Mouse (Mus musculus): ENCODE data around the gene Uhrf1bp1. TPM values are rescaled to one million over a fixed set of nuclear protein-coding genes. Genes with fewer than 3 reads are reported as not detected.

The Uhrf1bp1 gene
- polyA plus RNA-seq (2015; fragmentation: Illumina TruSeq; extraction: RNeasy Lipid Tissue Mini Kit (QIAGEN cat#74804); ENCODE audit: insufficient read depth, low read depth, low replicate concordance): 2.0 TPM

DNA sequence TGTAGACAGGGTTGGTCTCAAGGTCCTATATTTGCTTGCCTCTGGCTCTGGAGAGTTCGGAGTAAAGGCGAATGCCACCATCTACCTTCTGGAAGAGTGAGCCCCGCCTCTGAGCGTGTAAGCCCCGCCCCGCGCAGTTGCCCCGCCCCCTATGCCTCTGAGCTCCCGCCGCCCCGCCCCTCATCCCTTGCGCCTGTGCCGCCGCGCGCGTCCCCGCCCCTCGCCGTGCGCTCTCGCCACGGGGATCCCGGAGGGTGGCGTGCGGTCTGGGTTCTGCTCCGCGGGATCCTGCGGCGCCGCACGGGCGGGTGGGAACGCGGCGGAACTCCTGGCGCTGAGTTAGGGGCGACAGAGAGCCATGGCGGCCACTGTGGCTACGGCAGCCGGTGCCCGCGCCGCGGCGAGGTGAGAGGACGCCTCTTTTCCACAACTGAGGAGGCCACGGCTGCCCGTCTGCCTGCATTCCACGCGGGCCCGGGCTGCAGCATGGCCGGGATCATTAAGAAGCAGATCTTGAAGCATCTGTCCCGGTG, at the start of gene Uhrf1bp1:
Uhrf1bp1 (plus strand) TSS at position 177 of the 533 bp plus-strand sequence.

DNA sequence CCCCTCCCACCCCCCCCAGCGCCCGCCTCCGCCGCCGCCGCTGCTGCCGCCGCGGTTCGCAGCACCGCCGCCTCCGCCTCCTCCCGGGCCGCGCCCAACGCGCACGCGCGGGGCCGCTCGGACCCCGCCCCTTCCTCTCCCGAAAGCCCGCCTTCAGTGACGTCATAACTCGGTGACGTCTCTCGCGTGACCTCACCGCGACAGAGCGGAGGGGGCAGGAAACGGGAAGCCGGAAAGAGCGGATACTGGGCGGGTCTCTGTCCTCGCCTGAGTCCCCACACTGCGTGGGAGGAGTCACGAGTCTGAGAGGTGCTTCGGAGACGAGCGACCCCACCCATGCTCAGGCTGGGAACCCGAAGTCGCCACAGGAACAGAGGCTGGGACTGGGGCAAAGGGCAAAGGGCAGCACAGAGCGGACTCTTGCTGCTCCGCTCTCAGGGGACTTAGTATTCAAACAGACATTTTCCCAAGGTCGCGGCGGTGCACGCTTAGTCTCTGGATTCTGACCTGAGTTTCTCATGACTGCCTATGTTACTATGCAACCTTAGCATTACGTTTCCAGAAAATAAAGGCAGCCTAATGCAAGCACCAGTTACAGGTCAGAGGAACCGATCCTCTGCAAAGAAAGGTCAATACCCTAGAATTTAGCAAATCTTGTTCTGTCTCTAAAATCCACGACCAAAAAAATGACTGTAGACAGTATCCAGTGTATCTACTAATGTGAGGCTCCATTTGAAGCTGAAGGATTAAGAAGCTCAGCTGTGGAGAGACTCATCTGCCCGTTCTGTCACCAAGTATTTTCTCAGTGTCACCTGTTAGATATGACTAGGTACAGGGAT, 35.5 kb upstream of the Uhrf1bp1 start, which contains the start of gene D17Wsu92e:
D17Wsu92e (minus strand) TSS at position 81 of the 839 bp plus-strand sequence.

DNA sequence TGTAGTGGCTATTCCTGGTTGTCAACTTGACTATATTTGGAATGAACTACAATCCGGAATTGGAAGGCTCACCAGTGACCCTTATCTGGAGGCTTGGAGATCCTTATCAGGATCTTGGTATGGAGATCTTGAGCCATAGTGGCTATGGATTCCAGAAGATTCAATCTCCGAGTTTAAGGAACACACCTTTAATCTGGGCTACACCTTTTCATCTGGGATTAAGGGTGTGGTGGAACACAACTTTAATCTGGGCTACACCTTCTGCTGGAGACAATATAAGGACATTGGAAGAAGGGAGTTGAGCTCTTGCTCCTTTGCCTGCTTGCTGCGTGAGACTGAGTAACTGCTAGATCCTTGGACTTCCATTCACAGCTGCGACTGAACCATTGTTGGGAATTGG, 18.4 kb upstream of the Uhrf1bp1 start, which contains the start of gene Snrpc:
Snrpc (plus strand) TSS at position 301 of the 400 bp plus-strand sequence.

DNA sequence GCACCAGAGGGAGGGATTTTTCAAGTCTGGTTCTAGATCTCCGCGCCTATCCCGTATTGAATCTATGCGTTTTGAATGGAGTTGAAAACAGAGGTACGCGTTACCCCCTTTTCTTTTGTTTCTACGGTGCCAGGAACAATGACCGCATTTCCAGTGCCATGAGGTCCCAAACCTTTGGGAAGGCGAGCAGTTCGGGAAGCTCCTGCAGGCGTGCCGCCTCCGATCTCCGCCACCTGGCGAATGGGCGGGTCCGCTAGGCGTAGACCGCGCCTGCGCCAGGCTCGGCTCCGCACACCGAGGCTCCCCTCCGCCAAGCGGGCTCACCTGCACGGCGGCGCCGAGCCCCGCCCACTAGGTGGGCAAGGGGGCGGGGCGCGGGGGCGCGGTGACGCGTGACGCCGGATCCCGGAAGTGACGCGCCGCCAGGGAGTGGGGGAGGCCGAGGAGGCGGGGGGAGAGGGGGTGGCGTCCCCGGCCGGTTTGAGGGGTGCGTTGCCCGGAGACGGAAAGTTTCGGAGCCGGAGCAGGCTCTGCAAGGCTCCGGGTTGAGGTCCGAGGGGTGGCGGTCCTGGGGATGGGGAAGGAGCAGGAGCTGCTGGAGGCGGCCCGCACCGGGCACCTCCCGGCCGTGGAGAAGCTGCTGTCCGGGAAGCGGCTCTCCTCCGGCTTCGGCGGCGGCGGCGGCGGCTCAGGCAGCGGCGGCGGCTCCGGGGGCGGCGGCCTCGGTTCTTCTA, 52.8 kb downstream of the Uhrf1bp1 start, which contains the start of gene Anks1:
Anks1 (plus strand) TSS at position 419 of the 734 bp plus-strand sequence.

DNA sequence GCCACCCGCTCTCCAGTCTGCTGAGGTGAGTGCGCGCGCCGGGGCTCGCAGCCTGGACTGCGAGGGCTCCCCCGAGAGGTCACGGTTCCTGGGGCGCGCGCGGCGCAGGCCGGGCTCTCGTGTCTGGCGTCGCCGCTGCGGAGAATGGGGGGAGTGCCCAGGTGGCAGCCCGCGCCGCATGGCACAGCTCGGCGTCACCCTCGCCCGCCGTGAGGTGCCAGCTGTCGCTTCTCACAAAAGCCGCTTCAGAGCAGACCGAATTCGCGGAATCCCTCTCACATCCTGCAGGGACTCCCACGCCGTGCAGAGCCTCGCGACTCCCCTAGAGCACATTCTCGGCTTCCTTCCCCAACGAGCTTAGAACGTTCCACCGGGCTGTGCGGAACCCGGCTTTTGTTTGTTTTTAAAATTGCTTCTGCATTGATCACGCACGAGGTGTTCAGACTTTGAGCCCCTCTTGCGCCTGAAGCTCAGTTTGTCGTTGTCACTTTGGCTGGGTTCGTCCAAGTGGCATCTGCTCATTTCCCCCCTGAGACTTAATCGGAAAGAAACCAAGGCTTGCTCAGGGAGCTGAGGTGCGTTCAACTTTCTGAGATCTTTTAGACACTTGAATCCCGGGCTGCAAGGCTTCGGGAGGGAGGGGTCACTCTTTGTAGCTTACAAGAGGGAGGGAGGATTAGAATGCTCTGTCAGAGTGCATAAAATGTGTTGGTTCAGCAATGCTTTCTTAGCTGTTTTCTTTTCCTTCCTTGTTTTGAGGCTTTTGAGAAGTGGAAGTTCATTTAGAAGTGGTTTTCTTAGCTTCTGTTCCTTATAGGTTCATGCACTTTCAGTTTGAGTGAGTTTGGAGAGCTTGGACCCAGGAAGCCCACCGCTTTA, 53.6 kb downstream of the Uhrf1bp1 start, which contains the start of gene Taf11:
Taf11 (minus strand) TSS at position 223 of the 879 bp plus-strand sequence.

Other genes with a start within 250 kb of the Uhrf1bp1 start
- gene Nudt3, start 232.9 kb upstream of the Uhrf1bp1 start, polyA plus RNA-seq (2015; fragmentation: Illumina TruSeq; extraction: RNeasy Lipid Tissue Mini Kit (QIAGEN cat#74804); ENCODE audit: insufficient read depth, low read depth, low replicate concordance): 17.6 TPM
- not detected for gene RPS10-NUDT3, start 221.2 kb upstream of the Uhrf1bp1 start, polyA plus RNA-seq (2015; fragmentation: Illumina TruSeq; extraction: RNeasy Lipid Tissue Mini Kit (QIAGEN cat#74804); ENCODE audit: insufficient read depth, low read depth, low replicate concordance)
- 398 TPM for gene Rps10, start 219.8 kb upstream of the Uhrf1bp1 start, polyA plus RNA-seq (2015; fragmentation: Illumina TruSeq; extraction: RNeasy Lipid Tissue Mini Kit (QIAGEN cat#74804); ENCODE audit: insufficient read depth, low read depth, low replicate concordance)
- 0.52 TPM for gene Pacsin1, start 200.9 kb upstream of the Uhrf1bp1 start, polyA plus RNA-seq (2015; fragmentation: Illumina TruSeq; extraction: RNeasy Lipid Tissue Mini Kit (QIAGEN cat#74804); ENCODE audit: insufficient read depth, low read depth, low replicate concordance)
- 17.0 TPM for gene Spdef, start 127.5 kb upstream of the Uhrf1bp1 start, polyA plus RNA-seq (2015; fragmentation: Illumina TruSeq; extraction: RNeasy Lipid Tissue Mini Kit (QIAGEN cat#74804); ENCODE audit: insufficient read depth, low read depth, low replicate concordance)
- 18.2 TPM for gene D17Wsu92e, start 35.8 kb upstream of the Uhrf1bp1 start, polyA plus RNA-seq (2015; fragmentation: Illumina TruSeq; extraction: RNeasy Lipid Tissue Mini Kit (QIAGEN cat#74804); ENCODE audit: insufficient read depth, low read depth, low replicate concordance)
- 15.4 TPM for gene Snrpc, start 18.3 kb upstream of the Uhrf1bp1 start, polyA plus RNA-seq (2015; fragmentation: Illumina TruSeq; extraction: RNeasy Lipid Tissue Mini Kit (QIAGEN cat#74804); ENCODE audit: insufficient read depth, low read depth, low replicate concordance)
- 7.6 TPM for gene Anks1, start 52.9 kb downstream of the Uhrf1bp1 start, polyA plus RNA-seq (2015; fragmentation: Illumina TruSeq; extraction: RNeasy Lipid Tissue Mini Kit (QIAGEN cat#74804); ENCODE audit: insufficient read depth, low read depth, low replicate concordance)
- 10.0 TPM for gene Taf11, start 53.4 kb downstream of the Uhrf1bp1 start, polyA plus RNA-seq (2015; fragmentation: Illumina TruSeq; extraction: RNeasy Lipid Tissue Mini Kit (QIAGEN cat#74804); ENCODE audit: insufficient read depth, low read depth, low replicate concordance)
- not detected for gene Tcp11, start 224.2 kb downstream of the Uhrf1bp1 start, polyA plus RNA-seq (2015; fragmentation: Illumina TruSeq; extraction: RNeasy Lipid Tissue Mini Kit (QIAGEN cat#74804); ENCODE audit: insufficient read depth, low read depth, low replicate concordance)